Mouse (Mus musculus) heart, embryonic 16.5 days (tissue): Measurements from ENCODE around the gene Dmac2. TPM values are rescaled to one million over a fixed set of nuclear protein-coding genes. Genes with fewer than 3 reads are reported as not detected.

Experiments used
- ATAC-seq: fragments of 200-750 bp; cut with Nextera tagmentation; replicated peaks from 2 replicates; pipeline ENCODE4 v1.8.0; 2017; ENCODE audit warnings: moderate number of reproducible peaks; ENCODE audit not compliant: insufficient read depth, low FRiP score; ENCODE audit errors: extremely low read depth
- H3K27ac ChIP-seq: fragments of 300-500 bp; sonication (generic); 2 replicates; pipeline ENCODE4 v1.5.1; 2014; ENCODE audit warnings: mild to moderate bottlenecking, low read length, control low read depth, moderate library complexity
- H3K27me3 ChIP-seq: fragments of 300-500 bp; sonication (generic); 2 replicates; pipeline ENCODE4 v1.6.1; 2014; ENCODE audit warnings: low read length, mixed read lengths; ENCODE audit not compliant: control insufficient read depth, insufficient read depth
- H3K36me3 ChIP-seq: fragments of 300-500 bp; sonication (generic); 2 replicates; pipeline ENCODE4 v1.6.1; 2014; ENCODE audit not compliant: control insufficient read depth, insufficient read depth
- H3K4me1 ChIP-seq: fragments of 300-500 bp; sonication (generic); 2 replicates; pipeline ENCODE4 v1.6.1; 2014; ENCODE audit warnings: low read length, mixed read lengths; ENCODE audit not compliant: control insufficient read depth, insufficient read depth
- H3K4me2 ChIP-seq: fragments of 300-500 bp; sonication (generic); 2 replicates; pipeline ENCODE4 v1.6.1; 2014; ENCODE audit warnings: low read depth, mild to moderate bottlenecking, control low read depth, low read length
- H3K4me3 ChIP-seq: fragments of 300-500 bp; sonication (generic); 2 replicates; pipeline ENCODE4 v1.5.1; 2014; ENCODE audit warnings: mild to moderate bottlenecking, control low read depth, low read length
- H3K9ac ChIP-seq: fragments of 300-500 bp; sonication (generic); 2 replicates; pipeline ENCODE4 v1.6.1; 2014; ENCODE audit warnings: low read length, control low read depth
- H3K9me3 ChIP-seq: fragments of 300-500 bp; sonication (generic); replicated peaks from 2 replicates; pipeline ENCODE4 v1.6.1; 2016; ENCODE audit warnings: low read length; ENCODE audit not compliant: control insufficient read depth
- WGBS: fragments of 180-500 bp; shearing (Covaris S2); extraction: QIAGEN DNeasy Blood & Tissue Kit; methylation state at CpG from one replicate; pipeline ENCODE4 v1.1.7; 2014; 5-methylcytosine and 5-hydroxymethylcytosine counted together
- polyA plus RNA-seq: library from polyadenylated mRNA; unstranded; fragments of >200 nt; fragmentation: Nextera tagmentation; extraction: Ambion mirVana; gene quantifications from 2 replicates; pipeline ENCODE4 v1.2.1, GENCODE M21; 2015

Gene Dmac2
- polyA plus RNA-seq, 1 experiment from 2014 or later, result 58.6 TPM

GRCm38 (mm10) chr7:25585351-25586204 lies 33.6 kb upstream of the Dmac2 start:
- Histone ChIP-seq H3K4me1 (no peaks in the 10 kb centered on the region), H3K4me2 (no peak overlapping the region), H3K27ac (no peak overlapping the region), H3K36me3 (no peaks in the 10 kb centered on the region), H3K9ac (no peak overlapping the region), H3K4me3 (no peak overlapping the region), H3K9me3 (peaks cover 5% of the 10 kb centered on the region; the same call in 1 of the 2 replicates), H3K27me3 (no peaks in the 10 kb centered on the region)
- 73% methylated on average over 9 of the region's 9 CpGs for WGBS
- no peak for ATAC-seq

- Histone ChIP-seq H3K27ac (no peak overlapping the region), H3K4me1 (no peaks in the 10 kb centered on the region), H3K36me3 (no peaks in the 10 kb centered on the region), H3K4me2 (no peak overlapping the region), H3K9ac (no peak overlapping the region), H3K27me3 (no peaks in the 10 kb centered on the region), H3K4me3 (no peak overlapping the region), H3K9me3 (no peaks in the 10 kb centered on the region)
- ATAC-seq, result no peak
- WGBS, result 78% methylated on average over 2 of the region's 2 CpGs
Measured at GRCm38 (mm10) chr7:25591226-25591625, 28.0 kb upstream of the Dmac2 start.

GRCm38 (mm10) chr7:25593859-25594258 lies 25.4 kb upstream of the Dmac2 start:
- H3K9me3 ChIP-seq, result no peaks in the 10 kb centered on the region
- H3K9ac ChIP-seq, result no peak overlapping the region
- WGBS, result 75% methylated on average over 3 of the region's 3 CpGs
- H3K27ac ChIP-seq, result no peak overlapping the region
- no peaks in the 10 kb centered on the region for H3K27me3 ChIP-seq
- no peak overlapping the region for H3K4me3 ChIP-seq
- no peak overlapping the region for H3K4me2 ChIP-seq
- ATAC-seq, result no peak
- no peaks in the 10 kb centered on the region for H3K4me1 ChIP-seq
- no peaks in the 10 kb centered on the region for H3K36me3 ChIP-seq

DNA sequence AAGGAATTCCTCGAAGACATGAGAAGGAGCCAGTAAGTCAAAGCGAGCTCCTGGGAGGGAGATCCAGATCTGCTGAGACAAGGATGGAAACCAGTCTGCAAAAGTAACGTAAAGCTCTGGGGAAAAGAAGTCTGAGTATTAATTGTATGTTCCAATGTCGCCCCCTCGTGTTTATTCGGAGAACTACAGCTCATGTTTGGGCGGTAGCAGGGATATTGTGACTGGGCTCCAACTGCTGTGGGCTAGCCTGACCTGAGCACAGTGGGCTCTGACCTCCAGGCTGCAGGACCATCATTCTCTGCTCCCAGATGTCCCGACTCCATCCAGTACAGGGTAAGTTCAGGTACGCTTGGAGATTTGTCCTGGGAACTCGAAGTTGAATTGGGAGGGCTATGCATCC lies 19.6 kb upstream of the Dmac2 start:
- H3K4me2 ChIP-seq, result no peak overlapping the region
- no peaks in the 10 kb centered on the region for H3K27me3 ChIP-seq
- no peak overlapping the region for H3K27ac ChIP-seq
- H3K9ac ChIP-seq, result no peak overlapping the region
- 9% methylated on average over 10 of the region's 10 CpGs for WGBS
- no peak overlapping the region for H3K4me3 ChIP-seq
- ATAC-seq, result no peak
- no peaks in the 10 kb centered on the region for H3K4me1 ChIP-seq
- H3K36me3 ChIP-seq, result no peaks in the 10 kb centered on the region
- H3K9me3 ChIP-seq, result no peaks in the 10 kb centered on the region

GRCm38 (mm10) chr7:25600666-25601065 lies 18.5 kb upstream of the Dmac2 start:
- Histone ChIP-seq H3K27me3 (no peaks in the 10 kb centered on the region), H3K4me1 (no peaks in the 10 kb centered on the region), H3K36me3 (no peaks in the 10 kb centered on the region), H3K4me3 (no peak overlapping the region), H3K27ac (no peak overlapping the region), H3K4me2 (no peak overlapping the region), H3K9ac (no peak overlapping the region), H3K9me3 (no peaks in the 10 kb centered on the region)
- 77% methylated on average over 11 of the region's 11 CpGs for WGBS
- no peak for ATAC-seq

GRCm38 (mm10) chr7:25601346-25601745 lies 17.9 kb upstream of the Dmac2 start:
- WGBS, result 84% methylated on average over 16 of the region's 16 CpGs

DNA sequence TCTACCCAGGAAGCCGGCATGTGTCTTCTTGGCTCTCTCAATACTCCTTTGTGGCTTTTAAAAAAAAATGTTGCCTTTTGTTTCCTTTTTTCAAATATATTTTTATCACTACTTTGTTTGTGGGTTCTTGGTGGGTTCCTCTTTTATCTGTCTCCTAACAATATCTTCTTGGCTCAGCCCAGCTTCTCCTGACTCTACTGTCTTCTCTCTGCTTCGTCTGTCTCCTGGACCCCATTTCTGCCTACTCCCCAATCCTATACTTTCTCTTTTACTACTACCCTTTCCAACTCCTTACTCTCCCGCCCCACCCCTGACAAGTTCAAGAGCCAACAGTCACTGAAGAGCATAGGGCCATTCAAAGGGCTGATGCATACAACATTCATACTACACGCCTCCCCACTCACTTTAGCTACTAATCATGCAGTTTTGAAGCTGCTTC lies 12.6 kb upstream of the Dmac2 start:
- 64% methylated on average over 4 of the region's 4 CpGs for WGBS
- Histone ChIP-seq H3K4me1 (no peaks in the 10 kb centered on the region), H3K4me2 (no peak overlapping the region), H3K27me3 (peaks cover 2% of the 10 kb centered on the region; the same call in 1 of the 2 replicates), H3K4me3 (no peak overlapping the region), H3K36me3 (no peaks in the 10 kb centered on the region), H3K9me3 (no peaks in the 10 kb centered on the region), H3K27ac (no peak overlapping the region), H3K9ac (no peak overlapping the region)
- no peak for ATAC-seq

More at GRCm38 (mm10) chr7:25601346-25601745, 17.9 kb upstream of the Dmac2 start:
- Histone ChIP-seq H3K27me3 (no peaks in the 10 kb centered on the region), H3K27ac (no peak overlapping the region), H3K4me1 (no peaks in the 10 kb centered on the region), H3K4me2 (no peak overlapping the region), H3K36me3 (no peaks in the 10 kb centered on the region), H3K9me3 (no peaks in the 10 kb centered on the region), H3K9ac (no peak overlapping the region), H3K4me3 (no peak overlapping the region)
- no peak for ATAC-seq

- ATAC-seq, result no peak
- no peaks in the 10 kb centered on the region for H3K9me3 ChIP-seq
- no peak overlapping the region for H3K9ac ChIP-seq
- H3K27me3 ChIP-seq, result peaks cover 2% of the 10 kb centered on the region; the same call in 1 of the 2 replicates
- H3K27ac ChIP-seq, result no peak overlapping the region
- no peaks in the 10 kb centered on the region for H3K4me1 ChIP-seq
- no peaks in the 10 kb centered on the region for H3K36me3 ChIP-seq
- no peak overlapping the region for H3K4me2 ChIP-seq
- 66% methylated on average over 2 of the region's 2 CpGs for WGBS
- no peak overlapping the region for H3K4me3 ChIP-seq
Measured at GRCm38 (mm10) chr7:25607196-25607595, 12.0 kb upstream of the Dmac2 start.

- H3K27me3 ChIP-seq, result peaks cover 2% of the 10 kb centered on the region; the same call in 1 of the 2 replicates
- 28% methylated on average over 6 of the region's 6 CpGs for WGBS
- no peak overlapping the region for H3K9ac ChIP-seq
- H3K36me3 ChIP-seq, result no peaks in the 10 kb centered on the region
- H3K9me3 ChIP-seq, result no peaks in the 10 kb centered on the region
- no peak for ATAC-seq
- no peaks in the 10 kb centered on the region for H3K4me1 ChIP-seq
- H3K27ac ChIP-seq, result no peak overlapping the region
- no peak overlapping the region for H3K4me3 ChIP-seq
- no peak overlapping the region for H3K4me2 ChIP-seq
Measured at GRCm38 (mm10) chr7:25610056-25610455, 9.2 kb upstream of the Dmac2 start.
